Mouse (Mus musculus) T-cell, adult 2 months (primary cell): Measurements from ENCODE around the gene Foxk1.

Experiments
- DNase-seq: peaks from one replicate; pipeline ENCODE4 v3.0.0; 2022; ENCODE audit warnings: low spot score

The Foxk1 gene

GRCm38 (mm10) chr5:142418419-142418818 lies 17.1 kb downstream of the Foxk1 start:
- DNase-seq, result no peak

- DNase-seq, result no peak
Observed at GRCm38 (mm10) chr5:142420317-142420716, 19.0 kb downstream of the Foxk1 start.

- no peak for DNase-seq
Observed at GRCm38 (mm10) chr5:142420920-142421319, 19.6 kb downstream of the Foxk1 start.

GRCm38 (mm10) chr5:142421886-142422285 lies 20.6 kb downstream of the Foxk1 start:
- no peak for DNase-seq

DNA sequence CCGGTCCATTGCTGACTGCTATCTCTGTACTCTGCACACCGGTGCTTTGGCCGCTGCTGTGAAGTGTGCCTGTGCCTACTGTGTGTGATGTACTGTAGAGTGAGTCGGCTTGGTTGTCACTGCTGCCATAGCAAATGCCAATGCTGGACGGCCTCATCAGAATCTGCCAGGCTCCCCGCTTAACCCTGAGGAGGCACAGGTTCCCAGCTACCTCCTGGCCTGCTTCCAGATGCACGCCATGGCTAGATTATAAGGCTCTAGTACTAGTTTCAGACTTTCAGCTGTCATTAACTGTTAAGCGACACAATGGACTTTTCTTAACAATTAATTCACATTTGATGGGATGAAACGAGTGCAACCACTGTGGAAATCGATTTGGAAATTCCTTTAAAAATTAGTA lies 21.8 kb downstream of the Foxk1 start:
- DNase-seq, result no peak

DNA sequence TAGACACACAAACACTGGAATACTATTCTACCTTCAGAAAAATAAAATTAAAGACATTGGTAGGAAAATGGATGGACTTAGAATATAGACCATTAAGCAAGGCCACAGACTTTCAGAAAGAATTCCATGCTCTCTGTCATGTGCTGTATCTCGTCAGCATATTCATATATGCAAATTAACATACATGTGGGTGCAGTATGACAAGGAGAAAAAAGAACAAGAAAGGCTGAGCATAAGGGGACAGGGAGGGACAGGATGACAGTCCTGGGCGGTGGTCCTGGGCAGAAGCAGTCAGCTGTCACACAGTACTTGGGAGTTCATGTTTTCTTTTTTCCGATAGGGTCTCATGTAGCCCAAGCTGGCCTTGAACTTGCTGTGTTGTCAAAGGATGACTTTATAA lies 22.4 kb downstream of the Foxk1 start:
- DNase-seq, result no peak

- DNase-seq, result no peak
Observed at GRCm38 (mm10) chr5:142424627-142425349, 23.5 kb downstream of the Foxk1 start.

GRCm38 (mm10) chr5:142426476-142426875 lies 25.2 kb downstream of the Foxk1 start:
- no peak for DNase-seq

DNA sequence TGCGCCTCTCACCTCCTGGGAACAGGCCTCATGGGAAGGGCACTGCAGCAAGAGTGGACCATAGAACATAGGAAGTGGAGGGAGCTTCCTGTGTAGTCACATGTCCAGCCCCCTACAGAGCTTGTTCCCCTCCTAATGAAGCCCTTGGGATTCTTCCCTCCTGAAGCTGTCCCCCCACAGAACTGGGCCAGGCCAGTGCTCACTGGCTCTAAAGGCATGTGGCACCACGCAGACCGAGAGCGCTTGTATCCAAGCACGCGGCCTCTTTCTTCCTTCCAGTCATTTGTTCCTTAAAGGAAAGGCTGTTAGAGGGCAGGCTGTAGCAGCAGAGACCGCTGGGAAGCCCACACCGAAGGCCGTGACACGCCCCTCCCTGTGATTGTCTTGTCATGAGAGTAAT lies 26.6 kb downstream of the Foxk1 start:
- no peak for DNase-seq

- DNase-seq, result no peak
Observed at GRCm38 (mm10) chr5:142428691-142429090, 27.4 kb downstream of the Foxk1 start.

DNA sequence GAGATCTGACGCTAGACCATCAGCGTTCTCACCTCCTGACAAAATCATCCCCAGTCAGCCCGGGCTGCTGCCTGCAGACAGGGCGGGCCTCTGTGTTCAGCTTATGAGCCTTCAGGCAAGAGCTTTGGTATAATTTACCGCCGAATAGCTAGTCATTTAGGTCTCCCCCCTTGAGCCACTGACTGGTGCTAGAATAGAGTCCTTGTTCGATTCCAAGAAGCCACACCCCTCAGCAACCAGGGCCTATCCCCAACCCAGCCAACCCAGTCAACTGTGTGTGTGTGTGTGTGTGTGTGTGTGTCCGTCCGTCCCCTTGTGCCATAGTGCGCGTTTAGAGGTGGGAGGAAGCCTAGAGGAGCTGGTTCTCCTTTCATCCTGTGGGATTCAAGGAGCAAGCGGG lies 29.7 kb downstream of the Foxk1 start:
- DNase-seq, result no peak

GRCm38 (mm10) chr5:142431811-142432434 lies 30.6 kb downstream of the Foxk1 start:
- no peak for DNase-seq

DNA sequence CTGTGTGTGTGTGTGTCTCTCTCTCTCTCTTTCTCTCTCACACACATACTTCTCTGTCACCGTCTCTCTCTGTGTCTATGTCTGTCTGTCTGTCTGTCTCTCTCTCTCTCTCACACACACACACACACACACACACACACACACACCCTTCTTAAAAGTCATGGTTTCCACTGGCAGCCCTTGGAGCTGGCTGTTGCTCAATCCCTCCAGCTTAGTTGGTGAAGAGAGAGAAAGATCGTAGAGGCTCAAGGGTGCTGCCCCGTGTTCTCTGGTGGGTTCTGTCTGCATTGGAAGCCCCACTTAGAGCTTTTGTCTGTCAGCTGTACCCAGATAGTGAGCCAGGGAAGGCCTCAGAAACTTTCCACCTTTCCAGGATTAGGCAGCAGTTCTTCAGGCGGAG lies 31.4 kb downstream of the Foxk1 start:
- no peak for DNase-seq

DNA sequence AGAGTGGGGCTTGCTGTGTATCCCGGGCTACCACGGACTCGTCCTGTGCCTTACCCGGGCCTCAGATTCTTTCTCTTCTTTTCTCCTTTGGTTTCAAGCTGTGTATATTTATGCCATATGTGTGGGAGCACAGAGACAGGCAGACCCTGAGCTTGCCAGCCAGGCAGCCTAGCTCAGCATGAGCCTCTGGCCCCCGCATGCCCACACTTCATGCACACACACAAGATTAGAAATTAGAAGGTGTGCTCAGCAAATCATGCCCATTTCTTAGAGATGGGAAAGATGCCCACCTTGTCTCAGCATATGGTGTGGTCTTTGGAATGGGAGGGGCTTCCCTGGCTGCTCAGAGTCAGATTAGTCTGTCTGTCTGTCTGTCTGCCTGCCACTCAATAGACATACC lies 32.8 kb downstream of the Foxk1 start:
- DNase-seq, result no peak

GRCm38 (mm10) chr5:142435736-142436135 lies 34.4 kb downstream of the Foxk1 start:
- DNase-seq, result peak; percentile 62

GRCm38 (mm10) chr5:142438380-142438938 lies 37.2 kb downstream of the Foxk1 start:
- DNase-seq, result no peak

DNA sequence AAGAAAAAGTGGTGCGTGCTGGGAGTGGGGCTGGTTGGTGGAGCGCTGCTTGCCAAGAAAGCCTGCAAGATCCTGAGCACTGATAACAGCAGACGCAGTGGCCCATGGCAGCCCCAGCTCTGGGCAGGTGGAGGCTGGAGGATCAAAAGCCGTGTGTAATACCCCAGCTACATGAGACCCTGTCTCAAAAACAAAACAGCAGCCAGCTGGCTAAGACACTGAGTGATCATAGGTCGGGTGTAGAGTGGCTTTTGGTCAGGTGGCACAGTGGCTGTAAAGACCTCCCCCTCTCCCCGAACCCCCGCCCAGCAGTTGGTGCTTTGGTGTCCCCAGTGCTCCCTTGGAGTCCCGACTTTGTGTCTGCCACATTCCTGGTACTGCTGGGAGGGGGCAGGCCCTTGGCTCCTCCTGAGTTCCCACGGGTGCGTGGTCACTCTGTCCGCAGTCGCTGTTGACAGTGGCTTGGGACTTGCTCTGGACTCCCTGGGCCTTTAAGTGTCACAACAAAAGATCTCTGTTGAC lies 38.7 kb downstream of the Foxk1 start:
- DNase-seq, result peak; percentile 67

- peak; percentile 92 for DNase-seq
Observed at GRCm38 (mm10) chr5:142440451-142441147, 39.3 kb downstream of the Foxk1 start.

GRCm38 (mm10) chr5:142441332-142442044 lies 40.2 kb downstream of the Foxk1 start:
- peak; percentile 56 for DNase-seq

- DNase-seq, result no peak
Observed at GRCm38 (mm10) chr5:142442045-142442440, 40.7 kb downstream of the Foxk1 start.

GRCm38 (mm10) chr5:142443514-142443913 lies 42.2 kb downstream of the Foxk1 start:
- no peak for DNase-seq

- no peak for DNase-seq
Observed at GRCm38 (mm10) chr5:142443994-142444393, 42.7 kb downstream of the Foxk1 start.
